Mouse (Mus musculus) MEL (cell line): Measurements from ENCODE around the gene Muc16. TPM values are rescaled to one million over a fixed set of nuclear protein-coding genes. Genes with fewer than 3 reads are reported as not detected.

ENCODE experiments used
- polyA plus RNA-seq, 2 experiments: library from polyadenylated mRNA; stranded (reverse) in 1 of 2; unstranded in 1 of 2; fragments of >175 nt in 1 of 2; fragments of >200 nt in 1 of 2; gene quantifications; 2 replicates each; pipeline versions ENCODE4 v1.2.1 to v1.2.4; 2012; ENCODE audit warnings: low replicate concordance in 2 of 2, low read depth in 1 of 2; ENCODE audit not compliant: insufficient read length in 2 of 2, insufficient read depth in 1 of 2, missing spikeins in 1 of 2
- total RNA-seq: library from RNA; depleted of rRNA; stranded (reverse); fragments of 300-350 nt; gene quantifications from 2 replicates; pipeline ENCODE4 v1.2.3, GENCODE M21; 2012; rRNA removed

Gene Muc16
- total and polyA plus RNA-seq, 3 experiments: not detected

Other genes with a start within 250 kb of the Muc16 start
- gene Mbd3l2, start 243.9 kb downstream of the Muc16 start, total RNA-seq: not detected in 2 replicates
- gene Mbd3l2, start 243.9 kb downstream of the Muc16 start, polyA plus RNA-seq: not detected
- gene Zfp558, start 196.3 kb downstream of the Muc16 start, total RNA-seq: not detected in 2 replicates
- not detected for gene Zfp558, start 196.3 kb downstream of the Muc16 start, polyA plus RNA-seq
- gene Mbd3l1, start 196.2 kb downstream of the Muc16 start, total RNA-seq: not detected in 2 replicates
- not detected for gene Mbd3l1, start 196.2 kb downstream of the Muc16 start, polyA plus RNA-seq
- gene Olfr24, start 89.5 kb upstream of the Muc16 start, total RNA-seq: not detected in 2 replicates
- not detected for gene Olfr24, start 89.5 kb upstream of the Muc16 start, polyA plus RNA-seq
- not detected in 2 replicates for gene Olfr828, start 145.0 kb upstream of the Muc16 start, total RNA-seq
- gene Olfr828, start 145.0 kb upstream of the Muc16 start, polyA plus RNA-seq: not detected
- gene Olfr829, start 180.4 kb upstream of the Muc16 start, total RNA-seq: 0.04 TPM in 1 of 2 replicates, not detected in the other
- not detected for gene Olfr829, start 180.4 kb upstream of the Muc16 start, polyA plus RNA-seq
- not detected in 2 replicates for gene Olfr830, start 200.2 kb upstream of the Muc16 start, total RNA-seq
- gene Olfr830, start 200.2 kb upstream of the Muc16 start, polyA plus RNA-seq: not detected